Mouse (Mus musculus) gastrocnemius, postnatal 4 days (tissue): ENCODE results near the gene Rps17. TPM values are rescaled to one million over a fixed set of nuclear protein-coding genes. Genes with fewer than 3 reads are reported as not detected.

Source experiments
- DNase-seq, 2 experiments: peaks; one replicate each; pipeline ENCODE4 v3.0.0; 2021 to 2022; ENCODE audit warnings: low spot score in 2 of 2, mixed read lengths in 2 of 2
- long read RNA-seq, 2 experiments: library from polyadenylated mRNA; stranded (forward); transcript quantifications; one replicate each; pipeline ENCODE4 v2.0.0; 2021
- total RNA-seq, 2 experiments: library from RNA; stranded (reverse); gene quantifications; 2 replicates each; pipeline ENCODE4 v1.2.3; 2021

Gene Rps17
- 1,000 to 10,000 TPM; 1,161 to 1,216 TPM for total RNA-seq
- long read RNA-seq, experiment 1, transcript Rps17-201 (5 exons, 494 nt), result major isoform, 112 of 143 reads
- long read RNA-seq, experiment 1, transcript Rps17-203 (4 exons, 660 nt), result minor isoform, 27 of 143 reads
- long read RNA-seq, experiment 1, partial matches to known transcripts, result 0 of 143 reads
- long read RNA-seq, experiment 1, other reads (novel, unspliced or antisense), result 2 of 143 reads
- long read RNA-seq, experiment 2, transcript Rps17-201 (5 exons, 494 nt), result major isoform, 154 of 195 reads
- long read RNA-seq, experiment 2, transcript Rps17-203 (4 exons, 660 nt), result minor isoform, 34 of 195 reads
- long read RNA-seq, experiment 2, partial matches to known transcripts, result 1 of 195 reads
- long read RNA-seq, experiment 2, other reads (novel, unspliced or antisense), result 2 of 195 reads

DNA sequence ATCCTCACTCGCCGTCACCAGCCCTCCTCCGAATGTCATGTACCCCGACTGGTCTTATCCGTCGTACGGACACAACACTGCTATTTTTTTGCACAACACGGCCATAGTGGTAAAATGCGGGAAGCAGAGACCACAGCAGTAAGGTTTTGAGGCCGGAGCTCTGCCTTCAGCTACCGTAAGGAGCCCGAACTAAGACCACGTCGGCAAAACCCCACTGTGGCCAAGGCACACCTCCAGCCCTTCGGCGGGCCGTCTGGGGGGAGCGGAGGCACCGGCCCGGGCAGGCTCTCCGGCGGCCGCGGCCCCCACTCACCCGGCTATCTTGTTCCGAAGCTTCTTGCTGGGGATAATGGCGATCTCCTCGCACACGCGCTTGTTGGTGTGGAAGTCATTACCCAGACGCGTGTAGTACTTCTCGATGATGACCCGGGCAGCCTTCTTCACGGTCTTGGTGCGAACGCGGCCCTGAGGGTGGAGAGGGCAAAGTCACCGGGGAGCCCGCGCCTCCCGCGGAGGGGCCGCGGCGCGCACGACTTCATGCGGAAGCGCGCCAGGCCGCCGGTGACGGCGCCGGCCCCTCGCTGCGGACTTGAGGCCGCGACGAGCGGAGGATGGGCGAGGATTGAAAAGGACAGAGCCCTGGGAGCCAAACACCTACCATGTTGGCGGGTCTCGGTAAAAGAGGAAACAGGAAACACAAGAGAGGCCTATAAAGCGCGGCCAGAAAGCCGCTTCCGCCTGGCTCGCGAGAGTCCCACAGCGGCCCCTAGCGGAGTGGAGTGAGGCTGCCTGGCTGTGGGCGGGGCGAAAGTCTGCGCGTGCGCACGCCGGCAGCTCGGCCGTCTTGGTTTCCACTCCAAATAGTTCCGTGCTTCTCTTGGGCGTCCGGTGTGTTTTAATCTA lies at the start of gene Rps17:
Gene Rps17, minus strand, starts transcription at position 711 of the 903 bp plus-strand sequence.
- peak; percentile 95 to 96 for DNase-seq

DNA sequence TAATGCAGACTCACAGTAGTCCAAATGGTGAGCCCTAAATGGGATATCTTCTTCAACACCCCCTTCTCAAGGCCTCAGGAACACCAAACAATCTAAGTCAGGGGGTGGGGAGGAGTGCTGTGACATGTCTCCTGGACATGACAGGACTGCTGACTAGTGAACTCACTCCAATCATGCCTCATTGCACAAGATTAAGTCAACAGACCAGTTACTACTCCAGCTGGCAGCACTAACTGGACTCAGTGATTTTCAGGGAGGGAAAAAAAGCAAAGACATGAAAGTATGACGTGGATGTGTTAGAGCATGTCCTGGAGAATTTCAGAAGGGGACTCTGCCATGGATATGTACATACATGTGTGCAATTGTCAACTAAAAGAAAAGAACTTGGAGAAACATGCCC lies 34.3 kb upstream of the Rps17 start:
- DNase-seq, result no peak

DNA sequence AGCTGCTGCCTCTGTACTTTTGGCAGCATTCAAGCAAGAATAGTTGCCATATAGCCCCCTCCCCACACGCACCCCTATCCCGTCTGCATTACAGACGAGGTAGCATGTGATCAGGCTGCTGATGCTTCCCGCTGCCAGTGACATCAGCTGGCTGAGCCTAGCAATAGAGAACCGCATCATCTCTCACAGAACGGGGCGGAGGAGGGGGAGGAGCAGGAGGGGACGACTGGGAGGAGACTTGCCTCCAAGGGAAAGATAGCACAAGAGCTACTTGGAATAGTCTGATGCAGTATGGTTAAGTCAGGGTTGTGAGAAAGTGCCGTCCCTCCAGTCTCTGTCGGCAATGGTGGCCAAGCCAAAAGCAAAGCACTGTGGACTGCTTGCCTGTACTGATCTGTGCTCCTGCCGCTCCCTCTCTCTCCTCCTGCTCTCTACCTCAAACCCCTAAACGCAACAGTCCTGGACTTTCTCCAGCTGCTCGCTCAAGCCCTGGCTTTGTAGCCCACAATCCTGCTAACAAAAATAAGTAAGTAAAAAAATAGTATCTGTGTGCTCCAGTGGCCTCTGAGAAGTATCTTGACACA lies 27.4 kb upstream of the Rps17 start:
- DNase-seq, result peak in 1 of 2 experiments; percentile 25

DNA sequence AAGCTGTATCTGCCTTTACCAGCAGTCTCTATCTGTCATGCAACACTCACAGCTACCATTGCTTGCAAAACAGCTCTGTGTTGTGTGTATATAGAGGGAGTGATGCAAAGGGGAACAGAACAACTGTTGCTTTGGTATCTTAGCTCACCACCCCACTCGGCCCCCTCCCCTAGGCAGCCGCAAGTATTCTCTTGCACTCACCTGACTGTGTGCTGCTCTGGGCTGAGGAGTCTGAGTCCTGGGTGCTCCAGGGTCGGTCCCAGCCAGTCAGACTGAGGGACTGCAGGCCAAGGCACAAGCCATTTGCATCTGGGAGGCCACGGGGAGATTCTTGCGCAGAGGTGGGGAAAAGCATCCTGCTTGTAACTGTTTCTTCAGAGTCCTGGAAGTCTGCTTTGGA lies 26.8 kb upstream of the Rps17 start:
- no peak for DNase-seq

DNA sequence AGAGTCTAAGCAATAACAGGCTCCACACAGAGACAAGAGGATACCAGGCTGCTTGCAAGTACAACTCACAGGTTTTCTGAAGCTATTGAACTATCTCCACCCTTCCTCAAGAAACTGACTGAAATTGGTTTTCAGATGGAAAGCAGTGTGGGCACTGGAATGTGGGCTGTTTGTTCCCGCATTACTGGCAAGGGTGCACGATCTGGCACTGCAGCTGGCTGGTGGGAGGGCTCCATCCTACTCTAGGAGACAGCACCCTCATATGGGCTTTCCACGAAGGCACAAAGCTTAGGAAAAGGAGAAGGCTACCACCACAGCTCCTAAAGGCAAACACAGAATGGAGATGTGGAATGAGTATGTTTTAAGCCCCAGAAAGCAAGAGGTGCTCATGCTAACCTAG lies 24.7 kb upstream of the Rps17 start:
- DNase-seq, result no peak

DNA sequence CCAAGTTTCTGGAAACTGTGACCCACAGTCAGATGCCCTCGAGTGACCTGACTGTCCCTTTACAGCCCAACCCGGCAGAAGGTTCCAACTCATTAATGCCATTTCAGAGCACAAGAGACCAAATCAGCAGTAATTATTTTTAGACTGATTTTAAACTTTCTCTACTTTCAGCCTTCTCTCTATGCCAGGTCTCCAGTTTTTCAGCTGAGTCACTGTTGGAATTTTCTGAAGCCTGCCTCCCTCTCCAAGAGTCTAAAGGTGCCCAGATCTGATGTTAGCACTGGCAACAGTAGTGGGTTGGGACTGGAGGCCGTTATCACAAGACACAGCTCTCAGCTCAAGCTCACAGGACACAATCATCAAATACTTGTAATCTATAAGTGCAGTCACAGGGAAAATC lies 22.9 kb upstream of the Rps17 start:
- no peak for DNase-seq

DNA sequence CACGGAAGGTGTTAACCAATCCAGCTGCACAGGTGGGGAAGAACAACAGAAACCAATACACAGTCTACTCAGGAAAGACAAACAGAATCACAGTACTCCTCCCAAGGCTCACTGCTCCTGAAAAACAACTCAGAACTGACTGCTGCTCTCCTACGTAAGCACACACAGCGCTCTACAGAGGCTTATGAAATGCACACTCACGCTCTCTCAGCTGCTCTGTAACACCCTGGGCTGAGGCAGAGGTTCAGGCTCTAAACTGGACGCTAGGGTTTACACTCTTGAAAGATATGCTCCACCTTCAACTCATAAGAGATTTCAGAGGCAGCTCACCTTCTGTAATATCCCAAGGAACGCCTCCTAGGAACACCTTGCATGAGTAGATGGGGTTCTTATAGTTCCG lies 11.9 kb upstream of the Rps17 start:
- no peak for DNase-seq

DNA sequence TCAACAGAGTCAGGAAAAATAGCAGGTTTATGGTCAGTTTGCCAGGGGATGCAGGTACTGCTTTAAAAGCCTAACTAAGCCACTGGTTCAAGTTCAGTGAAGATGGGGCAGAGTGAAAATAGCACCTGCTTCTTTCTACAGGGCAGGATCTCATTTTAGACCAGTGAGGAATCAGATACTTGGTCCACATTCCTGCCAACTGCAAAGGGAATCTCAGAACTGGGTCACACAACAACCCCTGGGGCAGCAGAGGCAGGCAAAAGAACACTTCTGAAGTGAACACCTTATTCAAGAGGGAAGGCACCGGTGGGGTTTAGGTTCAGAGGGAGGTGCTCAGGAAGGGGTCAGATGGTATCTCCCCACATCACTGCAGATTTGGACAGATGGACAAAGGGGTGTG lies 11.3 kb upstream of the Rps17 start:
- no peak for DNase-seq

DNA sequence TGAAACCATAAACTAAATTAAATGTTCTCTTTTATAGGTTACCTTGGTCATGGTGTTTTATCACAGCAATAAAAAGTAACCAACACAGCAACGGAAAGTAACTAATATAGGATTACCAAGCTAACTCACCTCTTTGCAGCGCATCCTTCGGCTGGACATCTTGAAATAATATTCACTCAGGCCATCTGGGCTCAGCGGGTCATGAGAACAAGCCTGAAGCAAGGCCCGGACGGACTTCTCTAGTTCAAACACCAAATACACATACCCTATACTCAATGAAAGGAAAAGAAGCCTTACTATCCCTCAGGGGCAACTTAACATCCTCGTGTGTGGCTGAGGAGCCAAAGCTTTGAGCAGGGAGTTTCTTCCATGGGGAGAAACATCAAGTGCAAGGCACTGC lies 10.7 kb upstream of the Rps17 start:
- DNase-seq, result no peak

DNA sequence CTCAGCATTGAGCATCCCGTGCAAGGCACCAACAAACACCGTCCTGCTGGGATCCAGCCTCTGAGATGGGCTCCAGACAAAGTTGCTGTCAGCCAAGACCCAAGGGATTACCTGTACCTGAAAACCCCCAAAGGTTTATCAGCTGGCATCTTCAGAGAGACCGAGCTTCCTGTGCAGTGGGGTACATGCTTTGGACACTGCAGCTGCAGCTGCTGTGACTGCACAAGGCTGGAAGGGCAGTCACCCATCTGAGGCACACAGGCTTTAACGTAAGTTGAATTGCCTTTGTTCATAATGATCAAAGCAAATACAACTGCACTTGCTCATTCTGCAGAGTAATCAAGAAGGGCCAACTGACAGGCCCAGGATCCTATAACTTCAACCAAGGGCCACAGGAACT lies 6.8 kb upstream of the Rps17 start:
- no peak for DNase-seq

DNA sequence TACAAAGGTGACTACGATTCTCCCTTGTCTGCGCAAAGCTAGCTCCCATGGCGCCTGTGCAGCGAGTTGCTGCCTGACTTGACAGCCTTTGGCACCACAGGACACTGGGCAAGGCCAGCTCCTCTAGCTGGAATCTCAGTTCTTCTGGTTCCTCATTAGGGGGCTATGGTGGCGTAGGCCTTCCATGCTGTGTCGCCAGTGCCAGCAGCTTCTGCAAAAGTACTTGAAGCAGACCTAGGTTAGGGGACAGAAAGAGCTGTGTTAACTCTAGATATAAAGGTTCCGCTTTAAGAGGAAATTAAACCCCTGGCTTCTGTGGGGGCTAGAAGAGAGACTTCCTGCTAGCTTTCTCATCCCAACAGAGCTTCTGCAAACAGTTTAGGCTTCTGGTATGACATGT lies 3.2 kb upstream of the Rps17 start:
- DNase-seq, result no peak

DNA sequence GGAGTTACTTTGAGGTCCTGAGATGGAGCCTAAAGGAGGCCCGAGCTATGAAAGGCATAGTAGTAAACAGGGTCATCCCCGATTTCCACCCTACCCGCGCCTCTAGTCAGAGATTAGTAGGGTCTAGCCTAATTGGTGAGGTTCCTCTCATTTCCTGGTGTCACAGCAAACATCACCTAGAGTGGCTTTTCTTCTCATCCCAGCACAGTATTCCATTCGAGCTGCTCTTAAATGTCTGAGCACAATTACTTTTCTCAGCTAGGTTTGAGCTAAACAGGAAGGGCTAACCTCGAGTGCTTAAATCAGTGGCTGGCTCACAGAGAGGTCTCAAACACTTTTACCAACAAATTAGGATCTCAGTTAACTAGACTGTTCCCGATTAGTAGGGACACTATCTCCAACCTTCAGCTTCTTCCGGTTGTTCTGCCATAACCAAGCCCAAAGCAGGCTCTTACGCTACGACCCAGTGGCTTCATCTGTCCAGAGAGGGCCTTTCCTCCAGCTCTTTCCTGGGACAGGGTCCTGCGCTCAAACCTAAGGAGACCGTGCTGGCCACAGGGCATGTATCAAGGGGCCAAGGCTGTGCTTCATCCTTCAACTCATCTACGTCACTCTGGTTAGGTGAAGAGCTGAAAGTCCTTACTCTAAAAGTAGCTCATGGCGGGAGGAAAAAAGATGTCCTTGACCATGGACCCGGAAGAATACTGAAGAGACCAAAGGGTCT lies 555 bp upstream of the Rps17 start:
- no peak for DNase-seq

DNA sequence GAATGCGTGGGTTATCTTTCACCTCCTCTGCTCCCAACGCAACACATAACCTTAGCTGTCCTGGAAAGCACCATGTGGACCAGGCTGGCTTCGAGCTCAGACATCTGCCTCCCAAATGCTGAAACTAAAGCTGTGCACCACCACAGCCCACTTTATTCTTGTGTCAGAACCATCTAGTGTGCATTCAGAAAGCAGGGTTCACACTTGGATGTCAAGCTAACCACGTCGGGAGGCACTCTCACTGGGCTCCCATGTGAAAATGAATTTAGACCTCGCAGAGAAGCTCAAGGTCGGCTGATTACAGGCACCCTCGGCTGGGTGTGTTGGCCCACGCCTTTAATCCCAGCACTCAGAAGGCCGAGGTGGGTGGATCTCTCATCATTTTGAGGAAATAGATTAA lies 1.2 kb downstream of the Rps17 start:
- no peak for DNase-seq

DNA sequence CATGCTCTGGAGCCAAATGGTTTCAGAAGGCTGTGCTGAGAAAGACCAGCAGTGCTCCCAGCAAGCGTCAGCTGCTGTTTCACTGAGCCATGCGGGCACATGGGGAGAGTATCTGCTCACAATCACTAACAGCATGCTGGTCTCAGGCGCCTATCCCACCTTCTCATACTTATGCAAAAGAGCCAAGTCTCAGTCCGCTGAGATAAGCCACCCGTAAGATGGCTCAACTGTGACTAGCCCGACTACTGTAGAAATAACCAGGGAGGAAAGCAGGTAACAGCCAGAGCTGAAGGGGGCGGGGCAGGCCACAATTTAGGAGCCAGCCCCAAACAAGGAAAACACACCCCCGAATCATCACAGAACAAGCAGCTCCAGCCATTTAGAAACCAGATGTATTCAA lies 1.7 kb downstream of the Rps17 start:
- no peak for DNase-seq

DNA sequence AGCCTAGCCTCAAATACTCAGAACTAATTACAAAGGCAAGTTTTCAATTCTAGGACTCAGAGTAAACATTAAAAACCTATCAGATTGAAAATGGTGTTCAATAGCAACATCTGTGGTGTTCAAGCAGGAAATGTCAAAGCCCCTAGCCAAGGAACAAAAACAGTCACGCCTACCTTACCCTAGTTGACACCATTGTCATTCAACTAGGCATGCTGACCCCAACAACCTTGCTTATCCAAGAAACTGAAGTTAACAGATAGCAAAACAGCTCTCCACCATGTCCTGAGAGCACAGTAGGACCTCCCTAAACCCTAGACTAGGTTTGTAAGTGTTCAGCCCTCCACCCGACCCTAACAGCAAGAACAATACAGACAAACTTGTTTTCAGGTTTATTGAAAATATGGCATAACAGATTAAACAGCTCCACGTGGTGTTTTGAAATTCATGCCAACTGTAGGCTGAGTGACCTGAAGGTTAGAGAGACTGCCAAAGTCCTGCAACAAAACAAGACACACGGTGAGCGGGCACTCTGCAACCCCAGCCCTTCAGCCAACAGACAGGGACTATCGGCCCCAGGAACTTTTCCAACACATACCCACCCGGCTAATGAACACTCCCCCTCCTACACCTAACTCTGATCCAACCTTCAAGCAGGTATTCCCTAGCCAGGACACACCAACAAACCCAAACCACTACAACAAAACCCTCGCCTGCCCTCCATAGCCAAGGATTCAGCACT lies 2.5 kb downstream of the Rps17 start:
- no peak for DNase-seq

DNA sequence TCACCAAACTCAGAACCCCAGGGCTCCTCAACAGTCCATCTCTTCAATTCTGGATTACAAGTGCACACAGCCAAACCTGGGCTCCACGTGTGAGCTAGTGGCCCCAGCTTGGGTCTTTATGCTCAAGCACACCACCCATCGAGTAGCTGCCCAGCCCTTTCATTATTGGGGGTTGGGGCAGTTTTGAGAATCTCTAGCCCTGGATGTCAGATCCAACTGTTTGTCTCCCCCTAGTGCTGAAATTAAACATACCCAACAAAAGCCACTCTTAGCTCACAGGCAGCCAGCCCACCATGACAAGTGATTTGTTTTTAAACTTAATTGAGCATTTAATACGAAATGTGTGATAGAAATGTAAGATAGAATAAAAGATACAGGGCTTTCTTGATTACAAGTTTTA lies 3.5 kb downstream of the Rps17 start:
- no peak for DNase-seq

DNA sequence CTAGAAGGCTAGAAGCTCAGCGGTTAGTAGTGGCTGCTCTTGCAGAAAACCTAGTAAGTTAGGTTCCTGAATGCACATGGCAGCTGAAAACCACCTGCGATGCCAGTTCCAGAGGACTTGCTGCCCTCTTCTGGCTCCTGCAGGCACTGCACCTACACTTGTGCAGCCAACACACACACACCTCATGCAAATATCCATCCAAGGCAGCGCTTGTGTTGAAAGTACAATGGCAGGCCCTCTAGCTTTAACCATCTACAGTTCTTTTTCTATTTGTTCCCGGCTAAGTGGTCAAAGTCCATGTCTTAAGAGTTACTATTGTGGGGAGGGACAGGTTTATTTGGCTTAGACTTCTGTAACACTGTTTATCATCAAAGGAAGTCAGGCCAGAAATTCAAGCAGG lies 5.3 kb downstream of the Rps17 start:
- DNase-seq, result peak in 1 of 2 experiments; percentile 41

DNA sequence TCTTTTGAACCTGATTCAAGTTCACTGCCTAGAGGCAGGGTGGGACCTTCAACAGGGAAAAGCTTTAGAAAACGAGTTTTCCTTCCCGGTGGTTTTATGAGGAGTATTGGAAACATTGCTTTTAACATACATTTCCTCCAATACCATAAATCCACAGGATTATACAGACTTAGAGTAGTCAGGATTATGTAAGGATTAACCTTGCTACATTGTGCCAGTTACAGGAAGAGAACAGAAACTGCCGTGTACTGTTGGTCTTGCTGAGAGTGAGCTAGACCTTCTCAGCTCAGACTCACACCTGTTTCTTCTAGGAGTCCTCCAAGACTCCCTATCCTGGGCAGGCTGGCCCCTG lies 6.6 kb downstream of the Rps17 start:
- DNase-seq, result no peak

DNA sequence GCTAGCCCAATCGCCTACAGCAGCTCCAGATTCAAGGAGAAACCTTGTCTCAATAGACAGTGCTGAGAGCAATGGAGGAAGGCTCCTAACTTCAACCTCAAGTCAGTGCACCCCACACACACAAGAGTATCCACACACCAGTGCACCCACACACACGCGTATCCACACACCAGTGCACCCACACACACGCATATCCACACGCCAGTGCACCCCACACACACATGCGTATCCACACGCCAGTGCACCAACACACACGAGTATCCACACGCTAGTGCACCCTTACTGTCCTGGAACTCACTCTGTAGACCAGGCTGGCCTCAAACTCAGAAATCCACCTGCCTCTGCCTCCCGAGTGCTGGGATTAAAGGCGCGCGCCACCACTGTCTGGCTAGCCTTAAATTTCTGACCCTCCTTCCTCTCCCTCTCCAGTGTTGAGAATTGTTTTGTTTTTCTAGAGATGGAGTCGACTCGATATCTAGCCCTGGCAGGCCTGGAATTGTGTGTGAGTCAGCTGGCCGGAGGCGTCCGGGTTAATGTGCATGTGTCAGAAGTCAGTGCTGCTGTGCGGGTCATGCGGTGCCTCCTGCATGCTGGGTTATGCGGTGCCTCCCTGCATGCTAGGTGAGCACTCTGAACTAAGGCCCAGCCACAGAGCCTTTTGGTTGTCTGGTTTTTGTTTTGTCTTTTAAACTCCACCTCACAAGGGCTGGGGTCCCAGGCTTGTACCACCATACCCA lies 7.1 kb downstream of the Rps17 start:
- DNase-seq, result no peak

DNA sequence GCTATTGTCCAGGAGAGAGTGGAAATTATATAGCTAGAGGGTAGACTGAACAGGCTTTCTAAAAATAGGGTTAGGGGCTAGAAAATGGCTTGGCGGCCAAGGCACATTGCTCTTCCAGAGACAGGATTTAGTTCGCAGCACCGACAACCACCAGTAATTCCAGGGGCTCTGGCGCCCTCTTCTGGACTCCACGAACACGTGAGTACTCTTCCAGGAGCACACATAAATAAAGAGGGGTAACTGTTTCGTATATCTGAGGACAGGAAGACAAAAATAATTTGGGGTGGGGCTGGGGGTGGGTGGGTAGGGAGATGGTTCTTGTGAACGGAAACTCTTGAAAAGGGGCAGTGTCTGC lies 8.6 kb downstream of the Rps17 start:
- DNase-seq, result peak in 1 of 2 experiments; percentile 45
